Mouse (Mus musculus): ENCODE measurements around the gene Arhgap24. TPM values are rescaled to one million over a fixed set of nuclear protein-coding genes. Genes with fewer than 3 reads are reported as not detected.

The Arhgap24 gene
- total and polyA plus RNA-seq, 3 experiments, result 34.7 to 51.6 (median 47.9) TPM

- no peak overlapping the region for H3K4me2 ChIP-seq (ENCODE audit: insufficient read depth, low read depth, poor library complexity, severe bottlenecking)
- in situ Hi-C loops (cut with MboI; ENCODE audit: low pct_ligation_motif_present, low pct_unique_long_range_greater_than_20kb, low sequenced_read_pairs), result no loop called here
- TF ChIP-seq ZMIZ1 (IDR thresholded peaks at IDR 0.05; ENCODE audit: low read depth, low read length), result no peak
- TF ChIP-seq CHD1 (IDR thresholded peaks at IDR 0.05; ENCODE audit: low read depth, low read length), result no peak
- TF ChIP-seq UBTF (IDR thresholded peaks at IDR 0.05; ENCODE audit: low read depth, low read length), result no peak
- no peak for TF ChIP-seq E2F4 (IDR thresholded peaks at IDR 0.05; ENCODE audit: insufficient replicate concordance, low read depth, low read length)
- no peak for TF ChIP-seq MAX (IDR thresholded peaks at IDR 0.05; ENCODE audit: low read length)
- TF ChIP-seq BHLHE40 (IDR thresholded peaks at IDR 0.05; ENCODE audit: low read depth, low read length), result no peak
- no peak for TF ChIP-seq TBP (conservative IDR thresholded peaks at IDR 0.05; ENCODE audit: low read depth, low read length)
- TF ChIP-seq ETS1 (conservative IDR thresholded peaks at IDR 0.05; ENCODE audit: low read depth, low read length), result no peak
- no peaks in the 10 kb centered on the region for H3K9me3 ChIP-seq (replicated peaks; ENCODE audit: low read length)
- no peaks in the 10 kb centered on the region for H3K36me3 ChIP-seq (replicated peaks in 1 of 2; ENCODE audit: control insufficient read depth in 1 of 2, insufficient read depth in 1 of 2, low read length in 1 of 2)
- DNase-seq (ENCODE audit: extremely low read depth), result no peak
- no peak overlapping the region for H3K27ac ChIP-seq (ENCODE audit: insufficient read depth, low read depth)
- H3K4me3 ChIP-seq (replicated peaks in 1 of 3; ENCODE audit: low read depth in 2 of 3, low read length in 2 of 3, poor library complexity in 1 of 3), result no peak overlapping the region
- H3K79me2 ChIP-seq (replicated peaks; ENCODE audit: control insufficient read depth, extremely low read depth, insufficient read depth, poor library complexity, severe bottlenecking), result no peaks in the 10 kb centered on the region
- no peaks in the 10 kb centered on the region for H3K4me1 ChIP-seq (ENCODE audit: control insufficient read depth in 1 of 2, insufficient read depth in 2 of 2)
- dilution Hi-C loops (cut with MboI; ENCODE audit: extremely low pct_ligation_motif_present, extremely low pct_unique_long_range_greater_than_20kb, low sequenced_read_pairs), result no loop called here
- H3K27me3 ChIP-seq (replicated peaks), result no peaks in the 10 kb centered on the region
- no peak overlapping the region for H3K9ac ChIP-seq (ENCODE audit: insufficient read depth, low read depth)
Observed at GRCm38 (mm10) chr5:102436581-102436980, 44.6 kb upstream of the Arhgap24 start.

- no peak overlapping the region for H3K4me2 ChIP-seq (ENCODE audit: insufficient read depth, low read depth, poor library complexity, severe bottlenecking)
- no peak overlapping the region for H3K27ac ChIP-seq (ENCODE audit: insufficient read depth, low read depth)
- no peak overlapping the region for H3K9ac ChIP-seq (ENCODE audit: insufficient read depth, low read depth)
- no peak for DNase-seq (ENCODE audit: extremely low read depth)
- in situ Hi-C loops (cut with MboI; ENCODE audit: low pct_ligation_motif_present, low pct_unique_long_range_greater_than_20kb, low sequenced_read_pairs) (no loop called here), dilution Hi-C loops (cut with MboI; ENCODE audit: extremely low pct_ligation_motif_present, extremely low pct_unique_long_range_greater_than_20kb, low sequenced_read_pairs) (no loop called here)
- H3K79me2 ChIP-seq (replicated peaks; ENCODE audit: control insufficient read depth, extremely low read depth, insufficient read depth, poor library complexity, severe bottlenecking), result no peaks in the 10 kb centered on the region
- no peaks in the 10 kb centered on the region for H3K4me1 ChIP-seq (ENCODE audit: control insufficient read depth in 1 of 2, insufficient read depth in 2 of 2)
- no peak overlapping the region for H3K4me3 ChIP-seq (replicated peaks in 1 of 3; ENCODE audit: low read depth in 2 of 3, low read length in 2 of 3, poor library complexity in 1 of 3)
- no peaks in the 10 kb centered on the region for H3K27me3 ChIP-seq (replicated peaks)
- H3K9me3 ChIP-seq (replicated peaks; ENCODE audit: low read length), result no peaks in the 10 kb centered on the region
- TF ChIP-seq MAZ (IDR thresholded peaks at IDR 0.05; ENCODE audit: low read depth, low read length) (no peak), UBTF (IDR thresholded peaks at IDR 0.05; ENCODE audit: low read depth, low read length) (no peak), NRF1 (IDR thresholded peaks at IDR 0.05; ENCODE audit: low read depth, low read length) (no peak), NELFE (IDR thresholded peaks at IDR 0.05; ENCODE audit: low read depth, low read length) (no peak), TCF12 (IDR thresholded peaks at IDR 0.05; ENCODE audit: low read depth, low read length) (no peak), IRF4 (IDR thresholded peaks at IDR 0.05; ENCODE audit: low read depth, low read length) (no peak), CHD1 (IDR thresholded peaks at IDR 0.05; ENCODE audit: low read depth, low read length) (no peak), ZKSCAN1 (IDR thresholded peaks at IDR 0.05; ENCODE audit: borderline replicate concordance, low read depth, low read length) (no peak)
- H3K36me3 ChIP-seq (replicated peaks in 1 of 2; ENCODE audit: control insufficient read depth in 1 of 2, insufficient read depth in 1 of 2, low read length in 1 of 2), result no peaks in the 10 kb centered on the region
Observed at GRCm38 (mm10) chr5:102439119-102439877, 41.9 kb upstream of the Arhgap24 start.
